Mouse (Mus musculus) cerebellum, adult 9-11 months (tissue): ENCODE results near the gene Cfap54.

Experiments used
- DNase-seq: peaks from one replicate; pipeline ENCODE4 v3.0.0; 2022

The Cfap54 gene

GRCm38 (mm10) chr10:93095827-93096226 is 14.4 kb upstream of the Cfap54 start:
- DNase-seq: no peak

GRCm38 (mm10) chr10:93094957-93095580 is 13.7 kb upstream of the Cfap54 start:
- DNase-seq: no peak

- DNase-seq: no peak
Measured at GRCm38 (mm10) chr10:93091928-93092327, 10.5 kb upstream of the Cfap54 start.

- DNase-seq: no peak
Measured at GRCm38 (mm10) chr10:93090241-93090640, 8.8 kb upstream of the Cfap54 start.

GRCm38 (mm10) chr10:93088396-93089048 is 7.1 kb upstream of the Cfap54 start:
- DNase-seq: no peak

- no peak for DNase-seq
Measured at GRCm38 (mm10) chr10:93087504-93087903, 6.1 kb upstream of the Cfap54 start.

GRCm38 (mm10) chr10:93083963-93084340 is 2.5 kb upstream of the Cfap54 start:
- DNase-seq: no peak

GRCm38 (mm10) chr10:93083198-93083962 is 2.0 kb upstream of the Cfap54 start:
- no peak for DNase-seq

GRCm38 (mm10) chr10:93079486-93079885 is 1.9 kb downstream of the Cfap54 start:
- no peak for DNase-seq

- no peak for DNase-seq
Measured at GRCm38 (mm10) chr10:93077935-93078479, 3.4 kb downstream of the Cfap54 start.

- no peak for DNase-seq
Measured at GRCm38 (mm10) chr10:93076376-93076775, 5.0 kb downstream of the Cfap54 start.

- DNase-seq: no peak
Measured at GRCm38 (mm10) chr10:93075856-93076255, 5.6 kb downstream of the Cfap54 start.

- no peak for DNase-seq
Measured at GRCm38 (mm10) chr10:93072769-93073168, 8.6 kb downstream of the Cfap54 start.

- DNase-seq: no peak
Measured at GRCm38 (mm10) chr10:93071753-93072152, 9.7 kb downstream of the Cfap54 start.

- DNase-seq: no peak
Measured at GRCm38 (mm10) chr10:93070121-93070898, 11.1 kb downstream of the Cfap54 start.

- no peak for DNase-seq
Measured at GRCm38 (mm10) chr10:93069721-93070120, 11.7 kb downstream of the Cfap54 start.

GRCm38 (mm10) chr10:93069041-93069679 is 12.3 kb downstream of the Cfap54 start:
- no peak for DNase-seq

- no peak for DNase-seq
Measured at GRCm38 (mm10) chr10:93064973-93065372, 16.4 kb downstream of the Cfap54 start.

GRCm38 (mm10) chr10:93063576-93063975 is 17.8 kb downstream of the Cfap54 start:
- no peak for DNase-seq

- DNase-seq: no peak
Measured at GRCm38 (mm10) chr10:93062395-93062794, 19.0 kb downstream of the Cfap54 start.

GRCm38 (mm10) chr10:93053867-93054266 is 27.6 kb downstream of the Cfap54 start:
- no peak for DNase-seq

- no peak for DNase-seq
Measured at GRCm38 (mm10) chr10:93053315-93053714, 28.1 kb downstream of the Cfap54 start.
